Mouse (Mus musculus) c-Kit-positive CD71-positive TER-119-positive erythroid progenitor cells, embryonic 14.5 days (primary cell): Measurements from ENCODE around the gene Tsr1.
A peak's percentile ranks its signal among the peaks of the same experiment; 100 is the strongest.

Source experiments
- DNase-seq: peaks from one replicate; pipeline ENCODE4 v3.0.0-alpha.2; 2013; ENCODE audit warnings: low spot score

Gene Tsr1

DNA sequence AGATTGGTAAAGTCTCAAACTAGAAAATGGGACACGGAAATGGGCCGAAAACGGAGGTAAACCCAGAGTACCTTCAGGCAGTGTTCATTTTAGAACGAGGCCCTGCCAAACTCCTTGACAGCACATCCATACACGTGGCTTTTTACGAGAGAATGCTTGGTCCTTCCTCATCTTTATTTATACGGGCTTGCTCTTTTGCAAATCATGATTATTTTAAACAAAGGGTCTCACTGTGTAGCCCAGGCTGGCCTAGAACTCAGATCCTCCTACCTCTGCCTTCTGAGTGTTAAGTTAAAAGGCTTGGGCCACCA, 601 bp downstream of the Tsr1 start:
- DNase-seq: peak; percentile 14

DNA sequence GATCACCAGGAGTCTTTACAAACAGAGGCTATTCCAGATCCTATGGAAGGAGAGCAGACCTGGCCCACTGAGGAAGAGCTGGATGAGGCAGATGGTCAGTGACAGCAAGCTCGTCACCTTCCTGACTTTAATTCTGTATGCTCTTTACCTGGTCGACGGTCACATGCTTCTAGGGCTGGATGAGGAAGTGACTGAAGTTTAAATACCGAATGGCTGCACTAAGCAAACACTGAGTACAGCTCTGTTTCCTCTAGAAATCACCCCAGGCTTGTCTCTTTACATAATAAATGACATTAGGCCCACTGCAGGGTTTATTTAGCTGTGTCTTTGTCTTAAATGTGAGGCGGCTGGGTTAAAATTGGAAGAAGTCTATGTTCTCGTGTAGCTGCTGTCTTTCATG, 3.7 kb downstream of the Tsr1 start:
- DNase-seq: no peak

DNA sequence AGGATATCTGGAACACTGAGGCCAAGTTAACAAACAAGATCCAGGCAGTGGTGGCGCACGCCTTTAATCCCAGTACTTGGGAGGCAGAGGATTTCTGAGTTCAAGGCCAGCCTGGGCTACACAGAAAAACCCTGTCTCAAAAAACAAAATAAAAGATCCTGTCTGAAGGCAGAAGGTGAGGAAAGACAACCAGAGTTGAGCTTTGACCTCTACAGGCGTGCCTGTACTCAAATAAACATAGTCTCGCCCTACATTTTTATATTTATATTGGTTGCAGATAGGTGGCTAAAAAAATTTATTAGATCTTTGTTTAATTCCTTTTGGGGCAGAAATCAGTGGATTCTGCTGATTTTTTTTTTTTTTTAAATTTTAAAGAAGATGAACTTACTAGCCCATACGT, 4.5 kb downstream of the Tsr1 start:
- no peak for DNase-seq

- no peak for DNase-seq
These were observed 10.0 kb downstream of the Tsr1 start for GRCm38 (mm10) chr11:74907850-74908249.

- no peak for DNase-seq
These were observed 10.9 kb downstream of the Tsr1 start for GRCm38 (mm10) chr11:74908618-74909399.

GRCm38 (mm10) chr11:74909978-74910377, 12.1 kb downstream of the Tsr1 start:
- no peak for DNase-seq

DNA sequence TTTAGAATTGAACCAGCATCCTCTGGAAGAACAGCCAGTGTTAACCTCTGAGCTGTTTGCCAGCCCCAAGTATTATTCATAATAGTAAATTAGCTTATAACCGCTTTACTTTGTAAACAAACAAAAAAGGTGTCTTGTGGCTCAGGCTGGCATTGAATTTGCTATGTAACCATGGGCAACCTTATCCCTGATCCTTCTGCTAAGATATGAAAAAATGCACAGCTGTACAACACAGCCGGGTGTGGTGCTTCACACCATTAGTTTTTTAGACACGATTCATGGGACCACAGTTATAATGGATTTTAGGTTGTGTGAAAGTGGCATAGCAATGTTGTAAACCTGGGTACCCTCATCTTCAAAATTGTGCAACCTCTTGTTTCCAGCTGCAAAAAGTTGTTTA, 14.6 kb downstream of the Tsr1 start:
- DNase-seq: no peak

- no peak for DNase-seq
These were observed 21.4 kb downstream of the Tsr1 start for GRCm38 (mm10) chr11:74919249-74919648.

DNA sequence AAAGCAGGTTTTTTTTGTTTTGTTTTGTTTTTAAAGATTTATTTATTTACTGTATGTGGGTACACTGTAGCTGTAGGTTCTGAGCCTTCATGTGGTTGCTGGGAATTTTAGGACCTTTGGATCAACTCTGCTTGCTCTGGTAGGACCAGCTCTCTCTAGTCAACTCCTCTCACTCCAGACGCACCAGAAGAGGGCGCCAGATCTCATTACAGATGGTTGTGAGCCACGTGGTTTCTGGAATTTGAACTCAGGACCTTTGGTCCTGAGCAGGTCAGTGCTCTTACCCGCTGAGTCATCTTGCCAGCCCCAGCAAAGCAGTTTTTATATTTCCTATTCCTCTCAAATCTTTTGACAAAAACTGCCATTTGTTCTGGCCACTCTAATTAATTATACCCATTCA, 26.3 kb downstream of the Tsr1 start:
- peak; percentile 37 for DNase-seq

DNA sequence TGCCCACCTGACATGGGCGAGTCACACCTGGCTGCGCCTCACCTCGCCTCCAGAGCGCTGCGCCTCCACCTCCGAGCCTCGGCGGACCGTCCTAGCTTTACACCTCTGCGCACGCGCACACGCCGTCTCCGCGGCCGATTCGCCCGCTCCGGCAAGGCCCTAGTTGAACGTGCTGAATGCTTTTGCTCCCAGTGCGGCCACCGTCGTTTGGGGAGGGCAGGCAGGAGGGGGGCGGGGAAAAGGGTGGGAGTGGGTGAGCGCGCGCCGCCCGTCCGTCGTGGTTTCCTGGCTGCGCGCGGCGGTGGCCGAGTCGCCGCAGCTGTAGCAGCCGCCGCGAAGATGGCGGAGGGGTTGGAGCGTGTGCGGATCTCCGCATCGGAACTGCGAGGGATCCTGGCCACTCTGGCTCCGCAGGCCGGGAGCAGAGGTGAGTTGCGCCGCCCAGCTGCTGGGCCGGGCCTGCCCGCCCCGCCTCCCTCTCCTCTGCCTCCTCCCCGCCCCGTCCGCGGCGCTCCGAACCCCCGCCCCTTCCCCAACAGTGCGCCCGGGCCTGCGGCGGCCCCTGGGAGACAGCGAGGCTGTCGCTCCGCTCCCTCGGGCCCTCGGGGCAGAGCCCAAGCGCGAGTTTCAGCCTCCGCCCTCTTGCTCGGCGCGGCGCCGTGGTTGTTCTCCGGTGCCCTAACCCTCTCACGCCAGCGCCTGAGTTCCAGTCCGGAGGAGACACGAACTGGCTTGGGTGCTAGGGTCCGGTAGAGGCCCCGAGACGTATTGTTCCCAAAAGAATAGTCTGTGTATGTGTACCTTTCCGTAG, 27.9 kb downstream of the Tsr1 start, which contains the start of the genes Smg6 and Srr:
Smg6 (plus strand) TSS at position 247 of the 811 bp plus-strand sequence.
Srr (minus strand) TSS at position 372 of the 811 bp plus-strand sequence.
- DNase-seq: peak; percentile 95

DNA sequence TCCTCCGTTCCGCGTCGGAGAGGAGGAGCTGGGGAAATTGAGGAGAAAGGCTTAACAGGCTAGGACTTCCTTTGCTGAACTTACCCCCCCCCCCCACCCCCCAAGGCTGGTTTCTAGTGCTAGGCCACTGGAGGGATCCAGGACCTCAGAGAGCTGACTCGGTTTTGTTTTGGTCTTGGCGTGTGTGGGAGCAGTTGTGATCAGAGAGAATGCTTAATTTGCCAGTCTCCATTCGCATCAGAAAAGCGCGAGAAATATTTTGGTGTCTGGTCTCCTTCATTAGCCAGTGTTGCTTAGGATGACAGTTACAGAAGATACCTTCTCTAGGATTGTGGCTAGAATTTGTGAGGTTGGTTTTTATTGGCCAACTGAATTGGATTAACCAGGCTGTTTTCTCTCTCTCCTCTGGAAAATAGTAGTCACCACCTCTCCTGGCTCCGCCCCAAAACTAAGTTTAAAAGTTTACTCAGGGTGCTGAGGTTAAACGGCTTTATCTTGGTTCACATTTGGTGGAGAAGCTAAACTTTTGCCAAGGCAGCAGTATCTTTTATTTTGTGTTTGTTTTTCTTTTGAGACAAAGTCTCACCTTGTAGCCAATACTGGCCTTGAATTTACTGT, 28.6 kb downstream of the Tsr1 start:
- DNase-seq: peak; percentile 68

DNA sequence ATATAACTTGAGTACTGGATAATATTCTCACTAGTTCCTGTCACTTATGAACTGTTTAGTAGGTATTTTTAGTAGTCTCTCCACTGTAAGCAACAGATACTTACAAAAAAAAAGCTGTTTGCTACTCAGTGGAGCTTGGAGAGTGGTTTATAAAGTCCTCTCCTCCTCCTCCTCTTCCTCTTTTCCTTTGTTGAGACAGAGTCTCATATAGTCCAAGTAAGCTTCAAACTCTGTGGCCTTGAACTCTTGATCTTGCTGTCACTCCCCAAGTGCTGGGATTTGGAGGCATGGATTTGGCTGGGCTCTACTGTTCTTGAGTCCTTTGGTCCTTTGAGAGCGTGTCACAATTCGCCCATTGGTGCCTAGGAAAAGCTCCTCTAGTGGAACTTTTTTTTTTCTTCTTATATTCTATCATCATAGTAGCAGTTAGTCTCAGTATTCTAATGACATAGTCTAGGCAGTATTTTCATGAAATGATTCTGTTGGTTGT, 29.4 kb downstream of the Tsr1 start:
- no peak for DNase-seq

GRCm38 (mm10) chr11:74929111-74929510, 31.2 kb downstream of the Tsr1 start:
- DNase-seq: no peak

- no peak for DNase-seq
These were observed 32.5 kb downstream of the Tsr1 start for GRCm38 (mm10) chr11:74930391-74930790.

GRCm38 (mm10) chr11:74946348-74946747, 48.5 kb downstream of the Tsr1 start:
- peak; percentile 27 for DNase-seq

- no peak for DNase-seq
These were observed 57.0 kb downstream of the Tsr1 start for GRCm38 (mm10) chr11:74954901-74955300.

DNA sequence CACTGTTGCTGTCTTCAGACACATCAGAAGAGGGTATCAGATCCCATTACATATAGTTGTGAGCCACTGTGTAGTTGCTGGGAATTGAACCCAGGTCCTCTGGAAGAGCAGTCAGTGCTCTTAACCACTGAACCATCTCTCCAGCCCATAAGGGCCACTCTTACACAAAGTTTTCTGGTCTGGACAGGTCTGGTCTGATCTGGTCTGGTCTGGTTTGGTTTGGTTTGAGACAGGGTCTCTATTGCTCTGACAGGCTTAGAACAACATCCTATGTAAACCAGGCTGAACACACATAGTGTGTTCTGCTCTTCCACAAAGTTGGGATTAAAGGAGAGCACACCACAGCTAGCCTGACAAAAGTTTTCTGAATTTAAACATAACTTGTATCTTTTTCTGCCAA, 58.1 kb downstream of the Tsr1 start:
- DNase-seq: no peak

DNA sequence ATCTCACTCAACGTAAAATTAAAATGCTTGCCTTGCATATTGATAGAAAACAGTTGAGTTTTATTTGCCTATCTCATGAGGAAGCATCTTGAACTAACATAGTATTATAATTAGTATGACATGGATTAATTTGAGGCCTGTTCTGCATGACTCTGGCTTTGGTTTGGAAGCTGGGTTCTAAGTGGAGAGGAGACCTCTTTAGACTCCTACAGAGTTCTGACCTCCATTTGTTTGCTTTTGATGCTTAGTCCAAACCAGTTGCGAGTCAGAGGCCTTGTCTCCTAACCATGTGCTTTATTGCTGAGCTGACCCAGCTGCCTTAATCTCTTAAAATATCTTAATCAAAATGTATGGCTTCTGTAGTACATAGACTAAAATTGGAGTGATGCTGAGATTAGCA, 59.7 kb downstream of the Tsr1 start:
- DNase-seq: no peak
